ENCODE assay signal across 43 mouse cellular contexts in the genomic region with DNA sequence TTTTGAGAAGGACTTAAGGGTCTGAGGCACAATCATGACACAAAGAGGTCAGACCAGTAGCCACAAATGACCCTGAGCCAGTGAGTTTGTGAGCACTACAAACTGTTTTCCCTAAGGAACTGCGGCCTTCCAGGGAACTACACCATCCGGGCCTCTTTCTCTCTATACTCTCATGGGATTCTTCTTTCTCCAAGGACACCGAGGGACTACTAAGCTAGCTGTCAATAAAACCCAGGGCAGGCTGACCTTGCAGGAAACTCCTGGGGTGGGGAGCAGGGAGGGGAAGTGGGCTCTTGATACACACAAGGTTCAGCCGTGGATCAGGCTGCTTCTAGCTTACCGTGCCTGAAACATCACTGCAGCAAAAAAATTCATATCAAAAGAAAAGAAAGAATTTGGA. TPM values are rescaled to one million over a fixed set of nuclear protein-coding genes. Genes with fewer than 3 reads are reported as not detected.
"Had no signal": no experiment of that assay in that cellular context is flagged by ENCODE, and none has a peak within 500 bp of the region (broad histone marks: within the 10 kb centered on the region; RNA-seq: fewer than 3 reads in every experiment).

No protein-coding gene starts in this region.

- H3K27ac ChIP-seq: hindbrain, embryonic 13.5 days; hindbrain, embryonic 15.5 days; hindbrain, postnatal 0 days; kidney, embryonic 15.5 days; kidney, postnatal 0 days; limb, embryonic 13.5 days; limb, embryonic 15.5 days; liver, embryonic 12.5 days; liver, embryonic 14.5 days had no signal

- H3K27me3 ChIP-seq: hindbrain, embryonic 13.5 days; hindbrain, embryonic 15.5 days; kidney, embryonic 15.5 days; limb, embryonic 13.5 days; limb, embryonic 15.5 days; liver, embryonic 12.5 days had no signal

- DNase-seq: gastrocnemius, postnatal 14 days; gastrocnemius, postnatal 36 days; heart, adult 18-20 months; heart, postnatal 14 days; heart, postnatal 36 days; kidney, adult 11 months; kidney, adult 2 months; kidney, adult 9 months; kidney, postnatal 14 days; kidney, postnatal 36 days; layer of hippocampus, adult 9-11 months; layer of hippocampus, postnatal 36 days; left cerebral cortex, postnatal 4 days had no signal

- H3K4me3 ChIP-seq: hindbrain, embryonic 13.5 days; hindbrain, embryonic 15.5 days; kidney, embryonic 15.5 days; limb, embryonic 13.5 days; limb, embryonic 15.5 days; liver, embryonic 12.5 days had no signal

- H3K4me1 ChIP-seq: hindbrain, embryonic 13.5 days; hindbrain, embryonic 15.5 days; kidney, embryonic 15.5 days; limb, embryonic 13.5 days; limb, embryonic 15.5 days; liver, embryonic 12.5 days had no signal

- H3K9me3 ChIP-seq: hindbrain, embryonic 13.5 days; hindbrain, embryonic 15.5 days; kidney, embryonic 15.5 days; limb, embryonic 13.5 days; limb, embryonic 15.5 days; liver, embryonic 12.5 days had no signal

- H3K36me3 ChIP-seq: kidney, embryonic 15.5 days; limb, embryonic 13.5 days; limb, embryonic 15.5 days; liver, embryonic 12.5 days had no signal

RNA-seq across cellular contexts. Expression of a gene that starts 36.4 kb away (rescaled TPM):
- total RNA-seq: gastrocnemius, adult 18-20 months; gastrocnemius, adult 8-10 months; gastrocnemius, postnatal 14 days; gastrocnemius, postnatal 36 days; heart, adult 18-20 months; heart, adult 8-10 months; heart, postnatal 14 days; heart, postnatal 36 days; hematopoietic stem cell, adult 5-6 weeks; hindbrain, postnatal 0 days; layer of hippocampus, adult 18-20 months; layer of hippocampus, adult 8-10 months; layer of hippocampus, postnatal 14 days; layer of hippocampus, postnatal 36 days; left cerebral cortex, adult 18-20 months; left cerebral cortex, adult 8-10 months; left cerebral cortex, postnatal 10 days; left cerebral cortex, postnatal 25 days; left cerebral cortex, postnatal 4 days; liver, adult 2 months had no signal
- polyA plus RNA-seq: gonadal fat pad, adult 2 months; heart, embryonic 11.5 days; heart, embryonic 14.5 days; heart, embryonic 16.5 days; hindbrain, embryonic 11.5 days; hindbrain, embryonic 13.5 days; hindbrain, embryonic 15.5 days; hindbrain, postnatal 0 days; intestine, embryonic 14.5 days; intestine, embryonic 16.5 days; kidney, adult 2 months; kidney, embryonic 15.5 days; kidney, postnatal 0 days; large intestine, adult 2 months; limb, embryonic 11.5 days; limb, embryonic 13.5 days; limb, embryonic 15.5 days; liver, adult 2 months; liver, embryonic 12.5 days; liver, embryonic 14.5 days had no signal
